29 mouse cellular contexts compared by ENCODE assay signal in the genomic region with DNA sequence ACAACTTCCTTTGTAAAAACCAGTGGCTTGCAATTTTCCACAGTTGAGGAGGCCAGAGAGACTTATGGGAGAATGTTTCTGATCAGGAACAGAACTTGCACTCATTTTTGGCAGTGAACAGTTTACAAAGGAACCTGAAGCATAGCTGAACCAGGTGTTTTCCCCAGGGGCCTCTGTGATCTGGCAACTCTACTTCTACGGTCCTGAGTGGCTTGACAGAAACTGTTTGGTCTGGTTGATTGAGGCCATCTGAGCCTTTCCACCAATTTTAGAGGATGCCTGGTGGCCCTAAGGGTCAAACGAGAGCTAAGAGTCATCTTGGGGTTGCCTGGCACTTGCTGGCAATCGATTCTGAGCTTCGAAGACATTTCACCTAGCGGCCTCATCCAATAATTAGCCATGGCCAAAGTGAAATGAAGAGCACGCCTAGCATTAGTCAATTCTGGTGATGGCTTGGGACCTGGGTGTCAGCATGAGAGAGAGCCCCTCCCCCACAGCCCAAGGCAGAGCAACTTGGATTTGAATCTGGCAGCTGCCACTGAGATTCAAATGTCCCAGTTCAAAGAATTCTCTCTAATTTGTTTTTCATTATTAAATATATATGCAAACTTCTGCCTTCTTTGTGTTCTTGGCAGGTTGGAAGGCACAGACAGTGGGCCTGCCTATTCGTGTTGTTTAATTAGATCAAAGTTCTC.
DNase-seq lines count a peak whose midpoint lies in the region; ATAC-seq and TF ChIP-seq lines count a peak whose summit lies in the region.
"Had no signal": no experiment of that assay in that cellular context is flagged by ENCODE, and none has a peak within 500 bp of the region (broad histone marks: within the 10 kb centered on the region; RNA-seq: fewer than 3 reads in every experiment).

No protein-coding gene starts in this region.

- no peak overlapping the region for H3K4me3 ChIP-seq in midbrain, embryonic 14.5 days (replicated peaks; ENCODE audit: low read depth, low read length)
- H3K4me3 ChIP-seq in midbrain, embryonic 13.5 days (replicated peaks): no peak overlapping the region
- H3K4me3 ChIP-seq in embryonic facial prominence, embryonic 11.5 days (ENCODE audit: low read depth, low read length): no peak overlapping the region
- no peak overlapping the region for H3K4me3 ChIP-seq in forebrain, postnatal 0 days (ENCODE audit: low read depth, low read length)
- H3K4me3 ChIP-seq: embryonic facial prominence, embryonic 13.5 days; erythroblast, embryonic 14.5 days; heart, embryonic 13.5 days; hindbrain, embryonic 10.5 days; hindbrain, embryonic 15.5 days; left cerebral cortex, adult 2 months; lung, embryonic 15.5 days; midbrain, embryonic 10.5 days; myocyte; neural tube, embryonic 12.5 days; stomach, embryonic 15.5 days had no signal

- H3K4me2 ChIP-seq in midbrain, embryonic 14.5 days (ENCODE audit: low read length): no peak overlapping the region
- no peak overlapping the region for H3K4me2 ChIP-seq in midbrain, embryonic 13.5 days (replicated peaks)
- H3K4me2 ChIP-seq in embryonic facial prominence, embryonic 11.5 days (ENCODE audit: low read depth, low read length): no peak overlapping the region
- H3K4me2 ChIP-seq in forebrain, postnatal 0 days (ENCODE audit: low read depth): no peak overlapping the region
- H3K4me2 ChIP-seq: embryonic facial prominence, embryonic 13.5 days; heart, embryonic 13.5 days; hindbrain, embryonic 15.5 days; liver, embryonic 11.5 days; lung, embryonic 15.5 days; neural tube, embryonic 12.5 days; stomach, embryonic 15.5 days had no signal

- WGBS in midbrain, embryonic 14.5 days: 66% methylated on average over 7 of the region's 7 CpGs
- 73% methylated on average over 7 of the region's 7 CpGs for WGBS in midbrain, embryonic 13.5 days
- WGBS in embryonic facial prominence, embryonic 11.5 days: 38% methylated on average over 7 of the region's 7 CpGs
- 74% methylated on average over 7 of the region's 7 CpGs for WGBS in forebrain, postnatal 0 days

- ATAC-seq in midbrain, embryonic 14.5 days (ENCODE audit: low FRiP score, low TSS enrichment): no peak
- ATAC-seq in midbrain, embryonic 13.5 days: no peak
- no peak for ATAC-seq in embryonic facial prominence, embryonic 11.5 days (replicated peaks; ENCODE audit: insufficient number of reproducible peaks, low FRiP score, low TSS enrichment, low read depth)
- no peak for ATAC-seq in forebrain, postnatal 0 days
- ATAC-seq: activated CD4-positive, CD25-positive, alpha-beta regulatory T cell, adult 4 months; CD4-positive, CD25-positive, alpha-beta regulatory T cell, adult 4 months; forebrain, embryonic 16.5 days; inflammation-experienced regulatory T-cells, adult 6 months had no signal

- H3K9ac ChIP-seq in midbrain, embryonic 14.5 days (replicated peaks; ENCODE audit: low read length): no peak overlapping the region
- no peak overlapping the region for H3K9ac ChIP-seq in midbrain, embryonic 13.5 days (replicated peaks)
- H3K9ac ChIP-seq in embryonic facial prominence, embryonic 11.5 days (replicated peaks; ENCODE audit: low read length): no peak overlapping the region
- no peak overlapping the region for H3K9ac ChIP-seq in forebrain, postnatal 0 days
- H3K9ac ChIP-seq: embryonic facial prominence, embryonic 13.5 days; heart, embryonic 13.5 days; hindbrain, embryonic 15.5 days; lung, embryonic 15.5 days; neural tube, embryonic 12.5 days; stomach, embryonic 15.5 days had no signal

- TF ChIP-seq CTCF in forebrain, postnatal 0 days (IDR thresholded peaks at IDR 0.05; ENCODE audit: low read depth): no peak

- no peaks in the 10 kb centered on the region for H3K9me3 ChIP-seq in midbrain, embryonic 14.5 days (ENCODE audit: control insufficient read depth, low read length)
- H3K9me3 ChIP-seq in midbrain, embryonic 13.5 days: no peaks in the 10 kb centered on the region
- H3K9me3 ChIP-seq in embryonic facial prominence, embryonic 11.5 days (replicated peaks; ENCODE audit: control insufficient read depth, low read length): no peaks in the 10 kb centered on the region
- no peaks in the 10 kb centered on the region for H3K9me3 ChIP-seq in forebrain, postnatal 0 days (ENCODE audit: low read length)
- H3K9me3 ChIP-seq: embryonic facial prominence, embryonic 13.5 days; heart, embryonic 13.5 days; hindbrain, embryonic 10.5 days; hindbrain, embryonic 15.5 days; lung, embryonic 15.5 days; midbrain, embryonic 10.5 days; neural tube, embryonic 12.5 days; stomach, embryonic 15.5 days had no signal

- H3K36me3 ChIP-seq in midbrain, embryonic 14.5 days (ENCODE audit: control insufficient read depth, insufficient read depth, low read length): no peaks in the 10 kb centered on the region
- H3K36me3 ChIP-seq in midbrain, embryonic 13.5 days: no peaks in the 10 kb centered on the region
- no peaks in the 10 kb centered on the region for H3K36me3 ChIP-seq in embryonic facial prominence, embryonic 11.5 days (replicated peaks; ENCODE audit: control insufficient read depth, insufficient read depth, low read depth, low read length)
- H3K36me3 ChIP-seq in forebrain, postnatal 0 days (ENCODE audit: insufficient read depth): no peaks in the 10 kb centered on the region
- H3K36me3 ChIP-seq: embryonic facial prominence, embryonic 13.5 days; heart, embryonic 13.5 days; hindbrain, embryonic 10.5 days; hindbrain, embryonic 15.5 days; lung, embryonic 15.5 days; midbrain, embryonic 10.5 days; neural tube, embryonic 12.5 days; stomach, embryonic 15.5 days had no signal

- H3K27ac ChIP-seq in midbrain, embryonic 14.5 days (replicated peaks; ENCODE audit: low read depth, low read length): no peak overlapping the region
- no peak overlapping the region for H3K27ac ChIP-seq in midbrain, embryonic 13.5 days
- no peak overlapping the region for H3K27ac ChIP-seq in embryonic facial prominence, embryonic 11.5 days (replicated peaks; ENCODE audit: low read depth, low read length)
- no peak overlapping the region for H3K27ac ChIP-seq in forebrain, postnatal 0 days (ENCODE audit: low read depth, low read length)
- H3K27ac ChIP-seq: embryonic facial prominence, embryonic 13.5 days; heart, embryonic 13.5 days; hindbrain, embryonic 10.5 days; hindbrain, embryonic 15.5 days; left cerebral cortex, adult 2 months; lung, embryonic 15.5 days; midbrain, embryonic 10.5 days; neural tube, embryonic 12.5 days; stomach, embryonic 15.5 days had no signal

- no peaks in the 10 kb centered on the region for H3K27me3 ChIP-seq in midbrain, embryonic 14.5 days (ENCODE audit: control insufficient read depth, insufficient read depth, low read length)
- H3K27me3 ChIP-seq in midbrain, embryonic 13.5 days: no peaks in the 10 kb centered on the region
- H3K27me3 ChIP-seq in embryonic facial prominence, embryonic 11.5 days (ENCODE audit: control insufficient read depth, insufficient read depth, low read length): no peaks in the 10 kb centered on the region
- H3K27me3 ChIP-seq in forebrain, postnatal 0 days (ENCODE audit: insufficient read depth, low read length): no peaks in the 10 kb centered on the region
- H3K27me3 ChIP-seq: embryonic facial prominence, embryonic 13.5 days; hindbrain, embryonic 15.5 days; lung, embryonic 15.5 days; neural tube, embryonic 12.5 days; stomach, embryonic 15.5 days had no signal

- H3K4me1 ChIP-seq in midbrain, embryonic 14.5 days (ENCODE audit: control insufficient read depth, insufficient read depth, low read length): no peaks in the 10 kb centered on the region
- peaks cover 7% of the 10 kb centered on the region; the same call in 1 of the 2 replicates for H3K4me1 ChIP-seq in midbrain, embryonic 13.5 days (replicated peaks)
- no peaks in the 10 kb centered on the region for H3K4me1 ChIP-seq in embryonic facial prominence, embryonic 11.5 days (ENCODE audit: control insufficient read depth, insufficient read depth, low read length)
- H3K4me1 ChIP-seq in forebrain, postnatal 0 days (ENCODE audit: insufficient read depth): no peaks in the 10 kb centered on the region
- H3K4me1 ChIP-seq: heart, embryonic 13.5 days; hindbrain, embryonic 15.5 days; lung, embryonic 15.5 days; midbrain, embryonic 10.5 days; neural tube, embryonic 12.5 days; stomach, embryonic 15.5 days had no signal

- peak; percentile 20 for DNase-seq in embryo, embryonic 11 days
- no peak for DNase-seq in embryo, embryonic 10.5 days (ENCODE audit: low spot score)
- DNase-seq in midbrain, embryonic 14.5 days: peak; percentile 56
- peak; percentile 64 for DNase-seq in embryonic facial prominence, embryonic 11.5 days (ENCODE audit: low spot score)
- DNase-seq in B cell, adult 2 months: no peak
- no peak for DNase-seq in forebrain, postnatal 0 days
- DNase-seq: adrenal gland, adult 8-10 months; cerebellum, adult 9-10 months; gastrocnemius, postnatal 25 days; heart, postnatal 10 days; kidney, postnatal 14 days; right cerebral cortex, postnatal 14 days had no signal

Comparison
In these comparisons a context has a peak if more than half of its experiments do, and no peak if none do; other contexts are left out.
1. DNase-seq: peak in embryo, embryonic 11 days (single experiment), midbrain, embryonic 14.5 days (single experiment) and embryonic facial prominence, embryonic 11.5 days (single experiment); none in embryo, embryonic 10.5 days (single experiment), B cell, adult 2 months (0 of 2) and forebrain, postnatal 0 days (single experiment).